Mouse (Mus musculus) hindbrain, embryonic 11.5 days (tissue): ENCODE results near the gene Vash1. TPM values are rescaled to one million over a fixed set of nuclear protein-coding genes. Genes with fewer than 3 reads are reported as not detected.

Experiments used
- polyA plus RNA-seq: library from polyadenylated mRNA; unstranded; fragments of >200 nt; fragmentation: Nextera tagmentation; extraction: Ambion mirVana; gene quantifications from 2 replicates; pipeline ENCODE4 v1.2.1, GENCODE M21; 2014

The Vash1 gene
- polyA plus RNA-seq, 1 experiment from 2014 or later, result 28.1 TPM

Other genes with a start within 250 kb of the Vash1 start
- gene Angel1, start 47.8 kb downstream of the Vash1 start, polyA plus RNA-seq, result 8.4 and 11.6 TPM in 2 replicates
- gene Lrrc74a, start 55.7 kb downstream of the Vash1 start, polyA plus RNA-seq, result not detected in 2 replicates
- 16.0 and 21.3 TPM in 2 replicates for gene Irf2bpl, start 206.1 kb downstream of the Vash1 start, polyA plus RNA-seq